Mouse (Mus musculus) hindbrain, embryonic 11.5 days (tissue): ENCODE data around the gene Hist1h2bh. TPM values are rescaled to one million over a fixed set of nuclear protein-coding genes. Genes with fewer than 3 reads are reported as not detected.
"Not testable (repeated sequence)": the region's sequence is repeated elsewhere in the genome, so short reads cannot be mapped to it uniquely, and the experiment has no call there.

Source experiments
- ATAC-seq: fragments of 200-750 bp; cut with Nextera tagmentation; 2 replicates; pipeline ENCODE4 v1.8.0; 2017; ENCODE audit warnings: mild to moderate bottlenecking, moderate TSS enrichment, moderate library complexity; ENCODE audit not compliant: low FRiP score
- DNase-seq: peaks from one replicate; pipeline ENCODE4 v3.0.0-alpha.2; 2015; ENCODE audit warnings: low spot score
- H3K27ac ChIP-seq: fragments of 300-500 bp; sonication (generic); 2 replicates; pipeline ENCODE4 v1.5.1; 2014; ENCODE audit warnings: mild to moderate bottlenecking, low read depth, low read length
- H3K27me3 ChIP-seq: fragments of 300-500 bp; sonication (generic); 2 replicates; pipeline ENCODE4 v1.6.1; 2014; ENCODE audit warnings: mild to moderate bottlenecking, low read length, moderate library complexity, mixed read lengths; ENCODE audit not compliant: control insufficient read depth, insufficient read depth
- H3K36me3 ChIP-seq: fragments of 300-500 bp; sonication (generic); 2 replicates; pipeline ENCODE4 v1.6.1; 2014; ENCODE audit warnings: mild to moderate bottlenecking, low read length, moderate library complexity, mixed read lengths; ENCODE audit not compliant: control insufficient read depth, insufficient read depth
- H3K4me1 ChIP-seq: fragments of 300-500 bp; sonication (generic); replicated peaks from 2 replicates; pipeline ENCODE4 v1.6.1; 2014; ENCODE audit warnings: low read length, mixed read lengths; ENCODE audit not compliant: control insufficient read depth, insufficient read depth
- H3K4me2 ChIP-seq: fragments of 300-500 bp; sonication (generic); replicated peaks from 2 replicates; pipeline ENCODE4 v1.6.1; 2014; ENCODE audit warnings: mild to moderate bottlenecking, low read depth, low read length
- H3K4me3 ChIP-seq: fragments of 300-500 bp; sonication (generic); 2 replicates; pipeline ENCODE4 v1.5.1; 2014; ENCODE audit warnings: low read depth, low read length
- H3K9ac ChIP-seq: fragments of 300-500 bp; sonication (generic); 2 replicates; pipeline ENCODE4 v1.6.1; 2014; ENCODE audit warnings: low read depth, low read length
- H3K9me3 ChIP-seq: fragments of 300-500 bp; sonication (generic); 2 replicates; pipeline ENCODE4 v1.6.1; 2016; ENCODE audit warnings: low read length; ENCODE audit not compliant: control insufficient read depth
- WGBS: fragments of 180-500 bp; shearing (Covaris S2); extraction: QIAGEN DNeasy Blood & Tissue Kit; methylation state at CpG from one replicate; pipeline ENCODE4 v1.1.7; 2014; 5-methylcytosine and 5-hydroxymethylcytosine counted together
- polyA plus RNA-seq: library from polyadenylated mRNA; unstranded; fragments of >200 nt; fragmentation: Nextera tagmentation; extraction: Ambion mirVana; gene quantifications from 2 replicates; pipeline ENCODE4 v1.2.1, GENCODE M21; 2014

The Hist1h2bh gene
- polyA plus RNA-seq, 1 experiment from 2014 or later = 0.60 TPM

GRCm38 (mm10) chr13:23555839-23556416, 12.7 kb upstream of the Hist1h2bh start:
- WGBS = under 1% methylated on average over 18 of the region's 18 CpGs
- Histone ChIP-seq H3K27ac (peak overlapping the region; percentile 97), H3K4me1 (no peaks in the 10 kb centered on the region), H3K4me2 (peak overlapping the region; percentile 98), H3K4me3 (peak overlapping the region; percentile 57), H3K27me3 (no peaks in the 10 kb centered on the region), H3K9ac (peak overlapping the region; percentile 90), H3K9me3 (no peaks in the 10 kb centered on the region), H3K36me3 (no peaks in the 10 kb centered on the region)
- DNase-seq = peak; percentile 85
- ATAC-seq = peak; percentile 82

GRCm38 (mm10) chr13:23554925-23555838, 12.0 kb upstream of the Hist1h2bh start:
- Histone ChIP-seq H3K9me3 (no peaks in the 10 kb centered on the region), H3K27me3 (no peaks in the 10 kb centered on the region), H3K36me3 (no peaks in the 10 kb centered on the region), H3K4me1 (no peaks in the 10 kb centered on the region), H3K27ac (peak overlapping the region; percentile 97), H3K9ac (peak overlapping the region; percentile 90), H3K4me2 (peak overlapping the region; percentile 98), H3K4me3 (peak overlapping the region; percentile 57)
- DNase-seq (peak; percentile 84), ATAC-seq (peak; percentile 86)
- under 1% methylated on average over 52 of the region's 54 CpGs for WGBS

GRCm38 (mm10) chr13:23554393-23554792, 11.2 kb upstream of the Hist1h2bh start:
- WGBS = 26% methylated on average over 9 of the region's 9 CpGs
- no peak for DNase-seq
- no peaks in the 10 kb centered on the region for H3K36me3 ChIP-seq

GRCm38 (mm10) chr13:23552962-23553361, 9.8 kb upstream of the Hist1h2bh start, which contains the start of gene Hist1h1d:
Hist1h1d (plus strand) TSS chr13:23553262.
- H3K4me3 ChIP-seq = no peak within 1 kb of the TSS
- H3K4me1 ChIP-seq = no peaks in the 10 kb centered on the region
- H3K27ac ChIP-seq = peak within 1 kb of the TSS; percentile 84
- ATAC-seq (no peak), DNase-seq (no peak)
- no peaks in the 10 kb centered on the region for H3K9me3 ChIP-seq
- no peak within 1 kb of the TSS for H3K4me2 ChIP-seq
- no peaks in the 10 kb centered on the region for H3K36me3 ChIP-seq
- no peak within 1 kb of the TSS for H3K9ac ChIP-seq
- no peaks in the 10 kb centered on the region for H3K27me3 ChIP-seq

More at GRCm38 (mm10) chr13:23554393-23554792, 11.2 kb upstream of the Hist1h2bh start:
- no peak for ATAC-seq
- peak overlapping the region; percentile 57 for H3K4me3 ChIP-seq
- no peaks in the 10 kb centered on the region for H3K4me1 ChIP-seq
- peak overlapping the region; percentile 90 for H3K9ac ChIP-seq
- no peaks in the 10 kb centered on the region for H3K27me3 ChIP-seq
- peak overlapping the region; percentile 97 for H3K27ac ChIP-seq
- no peaks in the 10 kb centered on the region for H3K9me3 ChIP-seq
- peak overlapping the region; percentile 98 for H3K4me2 ChIP-seq

GRCm38 (mm10) chr13:23551931-23552914, 9.0 kb upstream of the Hist1h2bh start:
- H3K36me3 ChIP-seq = no peaks in the 10 kb centered on the region
- H3K9me3 ChIP-seq = no peaks in the 10 kb centered on the region
- H3K4me3 ChIP-seq = peak overlapping the region; percentile 34; the same call in 1 of the 2 replicates
- no peaks in the 10 kb centered on the region for H3K4me1 ChIP-seq
- no peak overlapping the region for H3K9ac ChIP-seq
- DNase-seq (no peak), ATAC-seq (no peak)
- H3K27me3 ChIP-seq = no peaks in the 10 kb centered on the region
- H3K27ac ChIP-seq = peak overlapping the region; percentile 84
- peak overlapping the region; percentile 43 for H3K4me2 ChIP-seq
- 55% methylated on average over 8 of the region's 8 CpGs for WGBS

GRCm38 (mm10) chr13:23551146-23551834, 8.1 kb upstream of the Hist1h2bh start, which contains the start of gene Hist1h4f:
Hist1h4f (minus strand) TSS chr13:23551648.
- peak within 1 kb of the TSS; percentile 58 for H3K9ac ChIP-seq
- not testable (repeated sequence) for H3K4me1 ChIP-seq, H3K27me3 ChIP-seq, H3K36me3 ChIP-seq, H3K9me3 ChIP-seq
- under 1% methylated on average over 46 of the region's 47 CpGs for WGBS
- peak; percentile 94 for DNase-seq
- peak; percentile 86 for ATAC-seq
- peak within 1 kb of the TSS; percentile 43 for H3K4me2 ChIP-seq
- peak within 1 kb of the TSS; percentile 84 for H3K27ac ChIP-seq
- peak within 1 kb of the TSS; percentile 34 for H3K4me3 ChIP-seq

- Histone ChIP-seq H3K27me3 (no peaks in the 10 kb centered on the region), H3K4me3 (peak overlapping the region; percentile 34), H3K9me3 (no peaks in the 10 kb centered on the region), H3K4me1 (no peaks in the 10 kb centered on the region), H3K36me3 (no peaks in the 10 kb centered on the region), H3K4me2 (peak overlapping the region; percentile 43), H3K9ac (peak overlapping the region; percentile 58), H3K27ac (peak overlapping the region; percentile 84)
- ATAC-seq (no peak), DNase-seq (peak; percentile 61)
- WGBS = 7% methylated on average over 3 of the region's 3 CpGs
Observed at GRCm38 (mm10) chr13:23550761-23551145, 7.6 kb upstream of the Hist1h2bh start.

GRCm38 (mm10) chr13:23546694-23547093, 3.5 kb upstream of the Hist1h2bh start:
- WGBS = 76% methylated on average over 5 of the region's 5 CpGs
- H3K9ac ChIP-seq = no peak overlapping the region
- no peaks in the 10 kb centered on the region for H3K9me3 ChIP-seq
- no peak overlapping the region for H3K4me3 ChIP-seq
- H3K4me1 ChIP-seq = no peaks in the 10 kb centered on the region
- no peaks in the 10 kb centered on the region for H3K27me3 ChIP-seq
- ATAC-seq (no peak), DNase-seq (no peak)
- H3K36me3 ChIP-seq = no peaks in the 10 kb centered on the region
- no peak overlapping the region; the same call in 1 of the 2 replicates for H3K27ac ChIP-seq
- no peak overlapping the region for H3K4me2 ChIP-seq
